Comparison of ENCODE assay signal across 16 mouse cellular contexts in genomic region chr2:74710929-74711543, GRCm38 (mm10). TPM values are rescaled to one million over a fixed set of nuclear protein-coding genes. Genes with fewer than 3 reads are reported as not detected.
DNase-seq lines count a peak whose midpoint lies in the region; ATAC-seq lines count a peak whose summit lies in the region.
"Had no signal": no experiment of that assay in that cellular context is flagged by ENCODE, and none has a peak within 500 bp of the region (broad histone marks: within the 10 kb centered on the region; RNA-seq: fewer than 3 reads in every experiment).

No protein-coding gene starts in this region.

- no peak for ATAC-seq in hindbrain, embryonic 11.5 days (ENCODE audit: low FRiP score)
- no peak for ATAC-seq in embryonic facial prominence, embryonic 15.5 days (ENCODE audit: insufficient number of reproducible peaks, low FRiP score, low TSS enrichment, low read depth)
- ATAC-seq in limb, embryonic 13.5 days (ENCODE audit: low FRiP score, low read depth), result no peak

- no peak overlapping the region for H3K4me2 ChIP-seq in hindbrain, embryonic 11.5 days (replicated peaks; ENCODE audit: low read depth, low read length)
- H3K4me2 ChIP-seq in embryonic facial prominence, embryonic 15.5 days (replicated peaks), result 0 out of 2 replicates have a peak overlapping the region, but pooled peaks have one; percentile 4
- H3K4me2 ChIP-seq in limb, embryonic 13.5 days (replicated peaks), result peak overlapping the region; percentile 72

- H3K9me3 ChIP-seq in hindbrain, embryonic 10.5 days, result no peaks in the 10 kb centered on the region
- H3K9me3 ChIP-seq in hindbrain, embryonic 11.5 days (ENCODE audit: control insufficient read depth, low read length), result no peaks in the 10 kb centered on the region
- no peaks in the 10 kb centered on the region for H3K9me3 ChIP-seq in embryonic facial prominence, embryonic 15.5 days (replicated peaks)
- no peaks in the 10 kb centered on the region for H3K9me3 ChIP-seq in limb, embryonic 13.5 days
- H3K9me3 ChIP-seq: heart, embryonic 15.5 days; lung, embryonic 15.5 days had no signal

- peak; percentile 38 for DNase-seq in hindbrain, embryonic 10.5 days (ENCODE audit: low spot score)
- DNase-seq in hindbrain, embryonic 11.5 days (ENCODE audit: low spot score), result no peak
- peak; percentile 79 for DNase-seq in NIH3T3 (ENCODE audit: low read depth)
- no peak for DNase-seq in thymus, postnatal 36 days
- no peak for DNase-seq in left cerebral cortex, adult 8-10 months (ENCODE audit: low spot score in 2 of 2)
- DNase-seq in ovary, postnatal 36 days (ENCODE audit: low spot score), result no peak
- DNase-seq: cerebellum, postnatal 36 days; thymus, postnatal 4 days had no signal

- no peak overlapping the region for H3K4me3 ChIP-seq in hindbrain, embryonic 10.5 days
- H3K4me3 ChIP-seq in hindbrain, embryonic 11.5 days (ENCODE audit: low read depth, low read length), result no peak overlapping the region
- H3K4me3 ChIP-seq in embryonic facial prominence, embryonic 15.5 days (replicated peaks), result peak overlapping the region; percentile 41
- H3K4me3 ChIP-seq in limb, embryonic 13.5 days, result peak overlapping the region; percentile 53

- H3K27ac ChIP-seq in hindbrain, embryonic 10.5 days, result no peak overlapping the region
- no peak overlapping the region for H3K27ac ChIP-seq in hindbrain, embryonic 11.5 days (ENCODE audit: low read depth, low read length)
- H3K27ac ChIP-seq in embryonic facial prominence, embryonic 15.5 days (replicated peaks), result no peak overlapping the region
- no peak overlapping the region for H3K27ac ChIP-seq in limb, embryonic 13.5 days
- H3K27ac ChIP-seq: heart, embryonic 15.5 days; lung, embryonic 15.5 days had no signal

- H3K27me3 ChIP-seq in hindbrain, embryonic 10.5 days (ENCODE audit: insufficient read depth, poor library complexity, severe bottlenecking), result peaks cover 100% of the 10 kb centered on the region
- peaks cover 89% of the 10 kb centered on the region for H3K27me3 ChIP-seq in hindbrain, embryonic 11.5 days (ENCODE audit: control insufficient read depth, insufficient read depth, low read length)
- peaks cover 93% of the 10 kb centered on the region for H3K27me3 ChIP-seq in embryonic facial prominence, embryonic 15.5 days
- peaks cover 95% of the 10 kb centered on the region for H3K27me3 ChIP-seq in limb, embryonic 13.5 days

- no peaks in the 10 kb centered on the region for H3K36me3 ChIP-seq in hindbrain, embryonic 10.5 days
- H3K36me3 ChIP-seq in hindbrain, embryonic 11.5 days (ENCODE audit: control insufficient read depth, insufficient read depth, low read length), result no peaks in the 10 kb centered on the region
- H3K36me3 ChIP-seq in embryonic facial prominence, embryonic 15.5 days, result no peaks in the 10 kb centered on the region
- H3K36me3 ChIP-seq in limb, embryonic 13.5 days, result no peaks in the 10 kb centered on the region
- H3K36me3 ChIP-seq: heart, embryonic 15.5 days; lung, embryonic 15.5 days had no signal

- H3K4me1 ChIP-seq in hindbrain, embryonic 10.5 days (replicated peaks), result peaks cover 8% of the 10 kb centered on the region
- H3K4me1 ChIP-seq in hindbrain, embryonic 11.5 days (replicated peaks; ENCODE audit: control insufficient read depth, insufficient read depth, low read length), result no peaks in the 10 kb centered on the region
- H3K4me1 ChIP-seq in embryonic facial prominence, embryonic 15.5 days, result peaks cover 10% of the 10 kb centered on the region
- H3K4me1 ChIP-seq in limb, embryonic 13.5 days, result peaks cover 24% of the 10 kb centered on the region

- WGBS in hindbrain, embryonic 10.5 days, result 1% methylated on average over 16 of the region's 16 CpGs
- 1% methylated on average over 13 of the region's 16 CpGs for WGBS in hindbrain, embryonic 11.5 days
- under 1% methylated on average over 16 of the region's 16 CpGs for WGBS in embryonic facial prominence, embryonic 15.5 days
- 1% methylated on average over 16 of the region's 16 CpGs for WGBS in limb, embryonic 13.5 days

- no peak overlapping the region for H3K9ac ChIP-seq in hindbrain, embryonic 11.5 days (ENCODE audit: low read depth, low read length)
- H3K9ac ChIP-seq in embryonic facial prominence, embryonic 15.5 days, result no peak overlapping the region
- H3K9ac ChIP-seq in limb, embryonic 13.5 days, result no peak overlapping the region
- H3K9ac ChIP-seq: lung, embryonic 15.5 days had no signal

RNA-seq across cellular contexts. Expression of gene Hoxd3, which starts 0.7 kb away (rescaled TPM):
- polyA plus RNA-seq in hindbrain, embryonic 10.5 days (2016; fragmentation: Nextera tagmentation; extraction: Ambion mirVana), result 15.5 and 55.9 TPM in 2 replicates
- polyA plus RNA-seq in hindbrain, embryonic 11.5 days (2014; fragmentation: Nextera tagmentation; extraction: Ambion mirVana), result 49.5 and 58.0 TPM in 2 replicates
- 1.9 and 2.6 TPM in 2 replicates for polyA plus RNA-seq in embryonic facial prominence, embryonic 15.5 days (2015; fragmentation: Nextera tagmentation; extraction: Ambion mirVana)
- 0.84 and 0.88 TPM in 2 replicates for polyA plus RNA-seq in limb, embryonic 13.5 days (2015; fragmentation: Nextera tagmentation; extraction: Ambion mirVana)
- not detected for total RNA-seq in left cerebral cortex, adult 8-10 months (2022)
- total RNA-seq: gastrocnemius, adult 18-20 months; left cerebral cortex, postnatal 36 days had no signal
- polyA plus RNA-seq: midbrain, embryonic 14.5 days had no signal

RNA-seq across cellular contexts. Expression of gene Hoxd4, which starts 0.7 kb away (rescaled TPM):
- polyA plus RNA-seq in hindbrain, embryonic 10.5 days (2016; fragmentation: Nextera tagmentation; extraction: Ambion mirVana), result 0.14 and 2.6 TPM in 2 replicates
- 3.3 and 3.7 TPM in 2 replicates for polyA plus RNA-seq in hindbrain, embryonic 11.5 days (2014; fragmentation: Nextera tagmentation; extraction: Ambion mirVana)
- polyA plus RNA-seq in embryonic facial prominence, embryonic 15.5 days (2015; fragmentation: Nextera tagmentation; extraction: Ambion mirVana), result 0.35 and 0.62 TPM in 2 replicates
- polyA plus RNA-seq in limb, embryonic 13.5 days (2015; fragmentation: Nextera tagmentation; extraction: Ambion mirVana), result 0.32 and 0.55 TPM in 2 replicates
- total RNA-seq in left cerebral cortex, adult 8-10 months (2022), result not detected
- total RNA-seq: left cerebral cortex, postnatal 36 days had no signal
- polyA plus RNA-seq: midbrain, embryonic 14.5 days had no signal

RNA-seq across cellular contexts. Expression of gene Hoxd8, which starts 6.6 kb away (rescaled TPM):
- polyA plus RNA-seq in hindbrain, embryonic 10.5 days (2016; fragmentation: Nextera tagmentation; extraction: Ambion mirVana), result not detected in 2 replicates
- polyA plus RNA-seq in hindbrain, embryonic 11.5 days (2014; fragmentation: Nextera tagmentation; extraction: Ambion mirVana), result 0.19 and 0.50 TPM in 2 replicates
- 6.4 and 8.0 TPM in 2 replicates for polyA plus RNA-seq in embryonic facial prominence, embryonic 15.5 days (2015; fragmentation: Nextera tagmentation; extraction: Ambion mirVana)
- 7.3 and 7.5 TPM in 2 replicates for polyA plus RNA-seq in limb, embryonic 13.5 days (2015; fragmentation: Nextera tagmentation; extraction: Ambion mirVana)
- not detected for total RNA-seq in left cerebral cortex, adult 8-10 months (2022)
- total RNA-seq: left cerebral cortex, postnatal 36 days had no signal
- polyA plus RNA-seq: midbrain, embryonic 14.5 days had no signal

RNA-seq across cellular contexts. Expression of gene Hoxd9, which starts 13.5 kb away (rescaled TPM):
- not detected in 2 replicates for polyA plus RNA-seq in hindbrain, embryonic 10.5 days (2016; fragmentation: Nextera tagmentation; extraction: Ambion mirVana)
- polyA plus RNA-seq in hindbrain, embryonic 11.5 days (2014; fragmentation: Nextera tagmentation; extraction: Ambion mirVana), result 0.11 TPM in 1 of 2 replicates, not detected in the other
- polyA plus RNA-seq in embryonic facial prominence, embryonic 15.5 days (2015; fragmentation: Nextera tagmentation; extraction: Ambion mirVana), result 2.8 and 4.5 TPM in 2 replicates
- polyA plus RNA-seq in limb, embryonic 13.5 days (2015; fragmentation: Nextera tagmentation; extraction: Ambion mirVana), result 10.7 and 10.9 TPM in 2 replicates
- not detected for total RNA-seq in left cerebral cortex, adult 8-10 months (2022)
- total RNA-seq: CH12.LX; left cerebral cortex, postnatal 36 days had no signal
- polyA plus RNA-seq: midbrain, embryonic 14.5 days had no signal

RNA-seq across cellular contexts. Expression of gene Gm28230, which starts 15.5 kb away (rescaled TPM):
- polyA plus RNA-seq in hindbrain, embryonic 10.5 days (2016; fragmentation: Nextera tagmentation; extraction: Ambion mirVana), result not detected in 2 replicates
- 0.73 and 0.89 TPM in 2 replicates for polyA plus RNA-seq in hindbrain, embryonic 11.5 days (2014; fragmentation: Nextera tagmentation; extraction: Ambion mirVana)
- polyA plus RNA-seq in embryonic facial prominence, embryonic 15.5 days (2015; fragmentation: Nextera tagmentation; extraction: Ambion mirVana), result 0.09 and 0.40 TPM in 2 replicates
- 0.08 and 0.26 TPM in 2 replicates for polyA plus RNA-seq in limb, embryonic 13.5 days (2015; fragmentation: Nextera tagmentation; extraction: Ambion mirVana)
- total RNA-seq in left cerebral cortex, adult 8-10 months (2022), result not detected
- total RNA-seq: left cerebral cortex, postnatal 36 days had no signal
- polyA plus RNA-seq: heart, embryonic 15.5 days; midbrain, embryonic 14.5 days had no signal

Comparison
In these comparisons a context has a peak if more than half of its experiments do, and no peak if none do; other contexts are left out.
1. DNase-seq: peak in hindbrain, embryonic 10.5 days (single experiment) and NIH3T3 (single experiment); none in hindbrain, embryonic 11.5 days (single experiment), thymus, postnatal 36 days (0 of 2), left cerebral cortex, adult 8-10 months (0 of 2) and ovary, postnatal 36 days (single experiment).
2. H3K4me3 ChIP-seq: peak in embryonic facial prominence, embryonic 15.5 days (single experiment) and limb, embryonic 13.5 days (single experiment); none in hindbrain, embryonic 10.5 days (single experiment) and hindbrain, embryonic 11.5 days (single experiment).